Mouse (Mus musculus): ENCODE measurements around the gene Ifitm2. TPM values are rescaled to one million over a fixed set of nuclear protein-coding genes. Genes with fewer than 3 reads are reported as not detected.

Gene Ifitm2
- polyA plus RNA-seq, 1 experiment, result 493 TPM

DNA sequence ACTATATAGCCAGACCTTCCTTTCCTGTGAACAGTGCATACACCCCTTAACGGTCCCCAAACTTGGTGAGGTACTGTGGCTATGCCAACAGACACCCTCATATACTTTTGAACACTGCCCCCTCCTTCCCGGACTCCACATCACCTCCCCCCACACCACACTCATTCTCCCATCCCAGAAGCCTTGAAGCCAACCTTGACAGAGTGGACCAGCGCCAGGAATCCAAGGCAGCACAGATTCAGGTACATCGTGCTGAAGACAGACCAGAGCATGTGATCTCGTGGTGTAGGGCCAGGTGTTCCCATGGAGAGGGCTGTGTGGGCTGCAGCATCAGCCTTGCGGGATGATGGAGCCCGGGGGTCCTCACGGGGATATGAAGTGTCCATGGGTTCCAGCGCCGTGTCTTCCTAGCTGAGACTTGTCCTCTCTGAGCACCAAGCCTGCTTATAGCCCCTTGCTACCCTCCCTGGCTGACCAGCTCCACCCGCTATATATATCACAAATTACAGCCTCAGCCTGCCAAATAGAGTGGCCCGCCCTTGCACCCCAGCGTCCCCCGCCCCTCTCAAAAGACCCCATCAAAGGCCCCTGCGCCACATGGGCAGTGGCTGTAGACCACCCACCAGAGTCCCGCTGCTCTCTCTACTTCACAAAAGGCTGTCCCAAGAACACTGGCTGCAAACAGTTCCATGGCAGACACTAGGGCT is 5.8 kb downstream of the Ifitm2 start, which contains the start of gene Ifitm5:
Ifitm5 (minus strand) TSS at position 468 of the 707 bp plus-strand sequence.
- Histone ChIP-seq H3K4me2 (ENCODE audit: low read depth) (no peak within 1 kb of the TSS), H3K79me2 (ENCODE audit: control insufficient read depth, insufficient read depth) (peaks cover 28% of the 10 kb centered on the region), H3K36me3 (ENCODE audit: control insufficient read depth, insufficient read depth) (peaks cover 20% of the 10 kb centered on the region), H3K4me3 (no peak within 1 kb of the TSS), H3ac (ENCODE audit: control insufficient read depth, insufficient read length) (no peak within 1 kb of the TSS), H3K27me3 (ENCODE audit: control insufficient read depth, insufficient read depth, insufficient read length) (no peaks in the 10 kb centered on the region)
- TF ChIP-seq CEBPB (IDR thresholded peaks at IDR 0.05; ENCODE audit: insufficient read depth, poor library complexity, severe bottlenecking) (no peak), E2F4 (IDR thresholded peaks at IDR 0.05; ENCODE audit: insufficient read depth) (no peak), USF1 (IDR thresholded peaks at IDR 0.05; ENCODE audit: low read depth) (no peak), POLR2AphosphoS2 (IDR thresholded peaks at IDR 0.05; ENCODE audit: insufficient read length, low read depth) (no peak), POLR2A (IDR thresholded peaks at IDR 0.05; ENCODE audit: insufficient read length, low read depth) (no peak), TCF3 (IDR thresholded peaks at IDR 0.05; ENCODE audit: insufficient read length, low read depth) (no peak), SRF (IDR thresholded peaks at IDR 0.05; ENCODE audit: control insufficient read depth, insufficient read length, low read depth) (no peak), MYOG (IDR thresholded peaks at IDR 0.05; ENCODE audit: control insufficient read depth in 1 of 3, insufficient read depth in 1 of 3, insufficient read length in 2 of 3, low read depth in 2 of 3) (no peak), MYOD1 (IDR thresholded peaks at IDR 0.05; ENCODE audit: control insufficient read depth in 1 of 3, insufficient read length in 2 of 3, low read depth in 2 of 3) (no peak), TCF12 (IDR thresholded peaks at IDR 0.05; ENCODE audit: insufficient read depth, poor library complexity, severe bottlenecking) (no peak), MAX (IDR thresholded peaks at IDR 0.05; ENCODE audit: low read depth) (no peak), REST (IDR thresholded peaks at IDR 0.05; ENCODE audit: insufficient read depth, insufficient read length) (no peak)

DNA sequence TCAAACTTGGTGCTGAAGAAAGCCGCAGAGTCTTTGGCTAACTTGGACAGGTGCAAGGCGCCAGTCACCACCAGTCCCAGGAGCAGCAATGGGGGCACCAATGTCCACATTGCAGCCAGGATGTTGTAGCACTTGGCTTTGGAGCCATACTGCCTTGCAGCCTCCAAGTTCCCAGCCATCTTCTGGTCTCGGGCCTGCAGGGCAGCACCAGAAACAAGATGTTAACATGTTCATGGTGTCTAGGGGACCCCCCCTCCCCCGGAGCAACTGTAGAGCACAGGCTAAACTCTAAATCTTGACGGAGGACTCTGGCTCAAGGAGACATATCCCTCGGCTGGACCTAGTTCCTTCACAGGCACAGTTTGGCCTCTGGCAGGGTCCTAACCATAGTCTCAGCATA is 6.5 kb downstream of the Ifitm2 start:
- no peak for TF ChIP-seq REST (IDR thresholded peaks at IDR 0.05; ENCODE audit: insufficient read depth, insufficient read length)
- TF ChIP-seq POLR2AphosphoS2 (IDR thresholded peaks at IDR 0.05; ENCODE audit: insufficient read length, low read depth), result peak; percentile 24
- Histone ChIP-seq H3ac (ENCODE audit: control insufficient read depth, insufficient read length) (no peak overlapping the region), H3K36me3 (ENCODE audit: control insufficient read depth, insufficient read depth) (peaks cover 20% of the 10 kb centered on the region), H3K27me3 (ENCODE audit: control insufficient read depth, insufficient read depth, insufficient read length) (no peaks in the 10 kb centered on the region), H3K79me2 (ENCODE audit: control insufficient read depth, insufficient read depth) (peaks cover 21% of the 10 kb centered on the region), H3K4me3 (no peak overlapping the region), H3K4me2 (ENCODE audit: low read depth) (no peak overlapping the region)

DNA sequence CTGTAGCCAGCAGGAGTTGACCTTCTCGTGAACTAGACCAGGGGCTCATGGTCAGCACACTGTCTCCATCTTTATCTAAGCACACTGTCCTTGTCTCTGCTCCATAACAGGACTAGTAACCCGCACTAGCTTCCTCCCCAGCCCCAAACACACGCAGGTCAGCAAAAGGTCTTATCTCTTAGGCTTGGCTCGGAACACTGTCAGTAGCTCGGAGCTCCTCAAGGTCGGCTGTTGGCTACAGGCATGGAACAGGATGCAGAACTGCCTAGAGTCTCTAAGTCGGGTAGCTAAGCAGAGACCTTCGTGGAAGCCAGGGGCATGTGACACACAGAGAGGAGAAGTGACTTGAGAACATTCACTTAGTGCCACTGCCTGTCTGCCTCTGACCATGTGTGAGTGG is 7.6 kb downstream of the Ifitm2 start:
- Histone ChIP-seq H3K27me3 (ENCODE audit: control insufficient read depth, insufficient read depth, insufficient read length) (no peaks in the 10 kb centered on the region), H3K79me2 (ENCODE audit: control insufficient read depth, insufficient read depth) (peaks cover 10% of the 10 kb centered on the region), H3ac (ENCODE audit: control insufficient read depth, insufficient read length) (no peak overlapping the region), H3K4me2 (ENCODE audit: low read depth) (no peak overlapping the region), H3K36me3 (ENCODE audit: control insufficient read depth, insufficient read depth) (peaks cover 20% of the 10 kb centered on the region), H3K4me3 (no peak overlapping the region)
- TF ChIP-seq E2F4 (IDR thresholded peaks at IDR 0.05; ENCODE audit: insufficient read depth) (no peak), MYOG (IDR thresholded peaks at IDR 0.05; ENCODE audit: control insufficient read depth in 1 of 3, insufficient read depth in 1 of 3, insufficient read length in 2 of 3, low read depth in 2 of 3) (no peak), POLR2A (IDR thresholded peaks at IDR 0.05; ENCODE audit: insufficient read length, low read depth) (no peak), CEBPB (IDR thresholded peaks at IDR 0.05; ENCODE audit: insufficient read depth, poor library complexity, severe bottlenecking) (no peak), TCF3 (IDR thresholded peaks at IDR 0.05; ENCODE audit: insufficient read length, low read depth) (no peak), TCF12 (IDR thresholded peaks at IDR 0.05; ENCODE audit: insufficient read depth, poor library complexity, severe bottlenecking) (no peak), USF1 (IDR thresholded peaks at IDR 0.05; ENCODE audit: low read depth) (no peak), MYOD1 (IDR thresholded peaks at IDR 0.05; ENCODE audit: control insufficient read depth in 1 of 3, insufficient read length in 2 of 3, low read depth in 2 of 3) (no peak), POLR2AphosphoS2 (IDR thresholded peaks at IDR 0.05; ENCODE audit: insufficient read length, low read depth) (no peak), REST (IDR thresholded peaks at IDR 0.05; ENCODE audit: insufficient read depth, insufficient read length) (no peak), SRF (IDR thresholded peaks at IDR 0.05; ENCODE audit: control insufficient read depth, insufficient read length, low read depth) (no peak), MAX (IDR thresholded peaks at IDR 0.05; ENCODE audit: low read depth) (no peak)

DNA sequence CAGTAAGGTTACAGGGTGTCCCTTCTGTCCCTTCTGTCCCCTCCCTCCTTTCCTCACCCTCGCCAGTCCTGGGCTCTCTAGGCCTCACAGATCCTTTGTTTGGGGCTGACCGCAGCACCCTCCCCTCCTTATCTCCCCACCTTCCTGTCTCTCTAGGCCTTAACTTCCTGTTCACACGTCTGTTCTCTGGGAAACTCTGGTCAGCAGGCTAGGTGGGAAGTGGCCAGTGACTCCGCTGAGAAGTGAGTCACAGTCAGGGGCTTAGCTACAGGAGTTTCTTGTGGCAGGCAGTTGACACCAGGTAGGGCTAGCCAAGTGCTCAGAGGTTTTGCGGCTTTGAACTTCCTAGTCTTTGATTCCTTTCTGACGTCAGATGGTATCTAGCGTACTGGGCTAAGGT is 8.8 kb downstream of the Ifitm2 start:
- Histone ChIP-seq H3K36me3 (ENCODE audit: control insufficient read depth, insufficient read depth) (peaks cover 17% of the 10 kb centered on the region), H3K4me2 (ENCODE audit: low read depth) (no peak overlapping the region)

More for the DNA sequence above, 8.8 kb downstream of the Ifitm2 start:
- Histone ChIP-seq H3ac (ENCODE audit: control insufficient read depth, insufficient read length) (no peak overlapping the region), H3K4me3 (no peak overlapping the region), H3K79me2 (ENCODE audit: control insufficient read depth, insufficient read depth) (no peaks in the 10 kb centered on the region), H3K27me3 (ENCODE audit: control insufficient read depth, insufficient read depth, insufficient read length) (no peaks in the 10 kb centered on the region)
- TF ChIP-seq USF1 (IDR thresholded peaks at IDR 0.05; ENCODE audit: low read depth), result no peak
- no peak for TF ChIP-seq REST (IDR thresholded peaks at IDR 0.05; ENCODE audit: insufficient read depth, insufficient read length)
- TF ChIP-seq SRF (IDR thresholded peaks at IDR 0.05; ENCODE audit: control insufficient read depth, insufficient read length, low read depth), result no peak
- TF ChIP-seq MYOD1 (IDR thresholded peaks at IDR 0.05; ENCODE audit: control insufficient read depth in 1 of 3, insufficient read length in 2 of 3, low read depth in 2 of 3), result no peak
- no peak for TF ChIP-seq MYOG (IDR thresholded peaks at IDR 0.05; ENCODE audit: control insufficient read depth in 1 of 3, insufficient read depth in 1 of 3, insufficient read length in 2 of 3, low read depth in 2 of 3)
- no peak for TF ChIP-seq TCF3 (IDR thresholded peaks at IDR 0.05; ENCODE audit: insufficient read length, low read depth)
- TF ChIP-seq TCF12 (IDR thresholded peaks at IDR 0.05; ENCODE audit: insufficient read depth, poor library complexity, severe bottlenecking), result no peak
- TF ChIP-seq E2F4 (IDR thresholded peaks at IDR 0.05; ENCODE audit: insufficient read depth), result no peak
- TF ChIP-seq POLR2A (IDR thresholded peaks at IDR 0.05; ENCODE audit: insufficient read length, low read depth), result no peak
- TF ChIP-seq CEBPB (IDR thresholded peaks at IDR 0.05; ENCODE audit: insufficient read depth, poor library complexity, severe bottlenecking), result no peak
- no peak for TF ChIP-seq POLR2AphosphoS2 (IDR thresholded peaks at IDR 0.05; ENCODE audit: insufficient read length, low read depth)
- no peak for TF ChIP-seq MAX (IDR thresholded peaks at IDR 0.05; ENCODE audit: low read depth)
